Mouse (Mus musculus) kidney, embryonic 14.5 days (tissue): ENCODE data around the gene Itgbl1. TPM values are rescaled to one million over a fixed set of nuclear protein-coding genes. Genes with fewer than 3 reads are reported as not detected.

Source experiments
- ATAC-seq: fragments of 200-750 bp; cut with Nextera tagmentation; 2 replicates; pipeline ENCODE4 v1.8.0; 2017; ENCODE audit warnings: moderate number of reproducible peaks, mild to moderate bottlenecking, moderate TSS enrichment, moderate library complexity; ENCODE audit not compliant: low FRiP score, low TSS enrichment
- H3K27ac ChIP-seq: fragments of 300-500 bp; sonication (generic); 2 replicates; pipeline ENCODE4 v1.5.1; 2014; ENCODE audit warnings: low read depth, mild to moderate bottlenecking, low read length, moderate library complexity, mixed read lengths
- H3K27me3 ChIP-seq: fragments of 300-500 bp; sonication (generic); 2 replicates; pipeline ENCODE4 v1.6.1; 2014; ENCODE audit warnings: mild to moderate bottlenecking, low read length; ENCODE audit not compliant: control insufficient read depth, insufficient read depth
- H3K36me3 ChIP-seq: fragments of 300-500 bp; sonication (generic); 2 replicates; pipeline ENCODE4 v1.6.1; 2014; ENCODE audit warnings: low read length, mixed read lengths; ENCODE audit not compliant: control insufficient read depth, insufficient read depth
- H3K4me1 ChIP-seq: fragments of 300-500 bp; sonication (generic); 2 replicates; pipeline ENCODE4 v1.6.1; 2014; ENCODE audit warnings: low read length, mixed read lengths; ENCODE audit not compliant: control insufficient read depth, insufficient read depth
- H3K4me2 ChIP-seq: fragments of 300-500 bp; sonication (generic); replicated peaks from 2 replicates; pipeline ENCODE4 v1.6.1; 2014; ENCODE audit warnings: low read depth, mild to moderate bottlenecking, low read length
- H3K4me3 ChIP-seq: fragments of 300-500 bp; sonication (generic); 2 replicates; pipeline ENCODE4 v1.5.1; 2014; ENCODE audit warnings: mild to moderate bottlenecking, low read length
- H3K9ac ChIP-seq: fragments of 300-500 bp; sonication (generic); 2 replicates; pipeline ENCODE4 v1.6.1; 2014; ENCODE audit warnings: low read depth, mild to moderate bottlenecking, low read length, moderate library complexity
- H3K9me3 ChIP-seq: fragments of 300-500 bp; sonication (generic); 2 replicates; pipeline ENCODE4 v1.6.1; 2016; ENCODE audit warnings: low read length; ENCODE audit not compliant: control insufficient read depth
- WGBS: fragments of 180-500 bp; shearing (Covaris S2); extraction: QIAGEN DNeasy Blood & Tissue Kit; methylation state at CpG from one replicate; pipeline ENCODE4 v1.1.7; 2014; 5-methylcytosine and 5-hydroxymethylcytosine counted together
- polyA plus RNA-seq: library from polyadenylated mRNA; unstranded; fragments of >200 nt; fragmentation: Nextera tagmentation; extraction: Ambion mirVana; gene quantifications from 2 replicates; pipeline ENCODE4 v1.2.1, GENCODE M21; 2014

The Itgbl1 gene
- polyA plus RNA-seq, 1 experiment from 2014 or later, result not detected

DNA sequence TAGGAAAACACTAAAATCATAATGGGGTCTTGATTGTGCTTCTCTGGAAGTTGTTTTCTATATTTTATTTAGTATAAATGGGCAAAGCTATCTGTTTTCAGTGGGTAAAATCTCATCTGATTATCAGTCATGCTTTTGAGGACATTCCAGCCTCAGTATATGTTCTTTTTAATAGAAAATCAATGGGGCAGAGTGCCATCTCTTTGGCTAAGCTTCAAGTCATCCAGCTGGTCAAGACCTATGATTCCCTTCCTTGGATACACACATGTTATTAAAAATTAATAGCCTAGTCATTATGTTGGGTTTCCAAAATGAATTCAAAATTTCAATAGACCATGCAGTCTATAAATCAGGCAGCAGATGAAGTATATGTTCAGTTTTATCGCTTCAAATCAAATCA, 204.8 kb downstream of the Itgbl1 start:
- H3K9ac ChIP-seq, result no peak overlapping the region
- H3K27me3 ChIP-seq, result no peaks in the 10 kb centered on the region
- H3K27ac ChIP-seq, result no peak overlapping the region
- H3K4me3 ChIP-seq, result no peak overlapping the region
- no peaks in the 10 kb centered on the region for H3K36me3 ChIP-seq
- H3K9me3 ChIP-seq, result no peaks in the 10 kb centered on the region
- no peak overlapping the region for H3K4me2 ChIP-seq
- 81% methylated on average over 1 of the region's 1 CpGs for WGBS
- ATAC-seq, result no peak
- no peaks in the 10 kb centered on the region for H3K4me1 ChIP-seq

DNA sequence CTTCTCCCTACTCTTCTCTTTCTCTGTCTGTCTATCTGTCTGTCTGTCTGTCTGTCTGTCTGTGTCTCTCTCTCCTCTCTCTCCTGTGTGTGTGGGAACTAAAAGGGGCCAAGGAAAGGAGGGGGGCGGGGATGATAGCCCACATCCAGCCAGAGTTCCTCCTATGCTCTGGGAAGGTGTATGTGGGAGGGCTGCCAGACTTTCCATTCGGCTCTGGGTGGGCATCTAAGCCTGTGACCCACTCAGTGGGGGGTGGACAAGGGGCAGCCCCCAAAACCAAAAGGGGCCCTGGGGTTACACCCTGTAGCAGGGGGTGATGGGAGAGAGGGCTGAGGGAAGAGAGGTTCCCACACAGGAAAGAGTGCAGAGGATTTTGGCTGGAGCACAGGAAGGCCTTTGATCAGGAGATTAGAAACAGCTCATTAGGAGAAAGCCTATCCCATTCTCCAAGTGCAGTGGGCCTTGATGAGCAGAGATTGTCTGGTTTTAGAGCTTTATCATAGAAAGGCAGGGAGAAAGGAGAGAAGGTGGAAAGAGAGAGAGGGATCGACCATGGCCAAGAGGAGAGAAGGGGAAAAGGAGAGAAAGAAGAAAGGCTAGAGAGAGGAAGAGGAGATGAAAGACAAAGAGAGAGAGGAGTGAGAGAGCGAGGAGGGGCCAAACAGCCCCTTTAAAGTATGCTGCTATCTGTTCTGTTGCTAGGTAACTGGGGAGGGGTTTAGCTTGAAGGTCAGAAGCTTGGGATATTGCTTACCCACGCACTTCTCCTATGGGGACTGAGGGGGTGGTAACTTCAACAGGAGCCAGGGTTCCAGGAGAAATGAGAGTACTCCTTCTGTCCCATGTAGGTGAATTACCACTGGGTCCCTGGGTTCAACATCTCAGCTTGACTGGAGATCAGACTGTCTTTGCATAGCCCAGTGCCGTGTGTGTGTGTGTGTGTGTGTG, 206.3 kb downstream of the Itgbl1 start:
- no peaks in the 10 kb centered on the region for H3K27me3 ChIP-seq
- no peaks in the 10 kb centered on the region for H3K4me1 ChIP-seq
- H3K36me3 ChIP-seq, result no peaks in the 10 kb centered on the region
- H3K27ac ChIP-seq, result no peak overlapping the region
- H3K9ac ChIP-seq, result no peak overlapping the region
- H3K4me3 ChIP-seq, result no peak overlapping the region
- no peak overlapping the region for H3K4me2 ChIP-seq
- H3K9me3 ChIP-seq, result no peaks in the 10 kb centered on the region
- ATAC-seq, result 0 out of 2 replicates have a peak, but pooled peaks have one; percentile 32
- WGBS, result 51% methylated on average over 6 of the region's 6 CpGs

- Histone ChIP-seq H3K27ac (no peak overlapping the region), H3K36me3 (no peaks in the 10 kb centered on the region), H3K4me2 (no peak overlapping the region), H3K27me3 (no peaks in the 10 kb centered on the region), H3K9me3 (no peaks in the 10 kb centered on the region), H3K4me3 (no peak overlapping the region), H3K9ac (no peak overlapping the region), H3K4me1 (no peaks in the 10 kb centered on the region)
- ATAC-seq, result no peak
- 90% methylated on average over 1 of the region's 1 CpGs for WGBS
Observed at GRCm38 (mm10) chr14:123927903-123928302, 268.1 kb downstream of the Itgbl1 start.

- 67% methylated on average over 2 of the region's 2 CpGs for WGBS
- no peak overlapping the region for H3K4me3 ChIP-seq
- H3K4me1 ChIP-seq, result no peaks in the 10 kb centered on the region
- H3K9ac ChIP-seq, result no peak overlapping the region
- no peak overlapping the region for H3K4me2 ChIP-seq
- no peak for ATAC-seq
- no peaks in the 10 kb centered on the region for H3K36me3 ChIP-seq
- H3K27me3 ChIP-seq, result no peaks in the 10 kb centered on the region
- H3K9me3 ChIP-seq, result no peaks in the 10 kb centered on the region
- H3K27ac ChIP-seq, result no peak overlapping the region
Observed at GRCm38 (mm10) chr14:123966531-123966930, 306.8 kb downstream of the Itgbl1 start.

GRCm38 (mm10) chr14:123967996-123968395, 308.2 kb downstream of the Itgbl1 start:
- no peak overlapping the region for H3K9ac ChIP-seq
- no peak overlapping the region for H3K4me2 ChIP-seq
- no peak for ATAC-seq
- no peaks in the 10 kb centered on the region for H3K27me3 ChIP-seq
- 86% methylated on average over 6 of the region's 6 CpGs for WGBS
- H3K9me3 ChIP-seq, result no peaks in the 10 kb centered on the region
- H3K27ac ChIP-seq, result no peak overlapping the region
- H3K36me3 ChIP-seq, result no peaks in the 10 kb centered on the region
- H3K4me3 ChIP-seq, result no peak overlapping the region
- no peaks in the 10 kb centered on the region for H3K4me1 ChIP-seq

DNA sequence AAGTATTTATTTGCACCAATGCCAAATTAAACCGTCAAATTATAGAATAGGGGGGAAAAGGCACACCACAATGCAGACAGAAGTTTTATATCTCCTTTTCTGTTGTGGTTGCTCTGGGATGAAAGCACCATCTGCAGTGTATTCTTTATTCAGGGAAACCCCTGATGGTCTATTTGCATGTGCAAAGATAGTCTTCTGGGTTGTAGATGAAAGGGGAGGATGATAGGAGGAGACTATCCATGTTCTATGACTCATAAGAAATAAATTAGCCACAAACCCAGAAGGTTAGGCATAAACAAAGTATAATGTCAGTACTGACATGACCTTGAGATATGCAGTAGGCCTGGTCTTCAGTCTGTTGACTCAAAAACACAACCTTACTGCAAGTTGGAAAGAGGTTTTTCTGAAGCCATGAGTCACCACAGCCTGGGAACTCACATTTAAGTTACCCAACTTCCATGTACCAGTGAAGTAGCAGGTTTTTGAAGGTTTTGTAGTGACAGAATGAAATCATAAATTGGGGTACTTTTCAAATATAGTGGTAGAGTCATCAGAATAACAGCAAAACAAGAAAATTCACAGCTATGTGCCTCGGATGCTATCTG, 330.9 kb downstream of the Itgbl1 start:
- H3K36me3 ChIP-seq, result no peaks in the 10 kb centered on the region
- H3K4me2 ChIP-seq, result no peak overlapping the region
- no peak overlapping the region for H3K27ac ChIP-seq
- no peak overlapping the region for H3K9ac ChIP-seq
- H3K4me1 ChIP-seq, result no peaks in the 10 kb centered on the region
- ATAC-seq, result no peak
- no peaks in the 10 kb centered on the region for H3K27me3 ChIP-seq
- 79% methylated on average over 2 of the region's 2 CpGs for WGBS
- no peaks in the 10 kb centered on the region for H3K9me3 ChIP-seq
- H3K4me3 ChIP-seq, result no peak overlapping the region

Other genes starting within 250 kb of the Itgbl1 start
- gene Nalcn, start 32.8 kb upstream of the Itgbl1 start, polyA plus RNA-seq, result 0.07 and 0.14 TPM in 2 replicates